Mouse (Mus musculus) intestine, postnatal 0 days (tissue): ENCODE results near the gene Numa1. TPM values are rescaled to one million over a fixed set of nuclear protein-coding genes. Genes with fewer than 3 reads are reported as not detected.

ENCODE experiments used
- ATAC-seq: fragments of 200-750 bp; cut with Nextera tagmentation; 2 replicates; pipeline ENCODE4 v1.8.0; 2017; ENCODE audit warnings: mild to moderate bottlenecking, moderate TSS enrichment, moderate library complexity
- H3K27ac ChIP-seq: fragments of 300-500 bp; sonication (generic); 2 replicates; pipeline ENCODE4 v1.5.1; 2014; ENCODE audit warnings: mild to moderate bottlenecking, low read depth, low read length, moderate library complexity
- H3K27me3 ChIP-seq: fragments of 300-500 bp; sonication (generic); replicated peaks from 2 replicates; pipeline ENCODE4 v1.6.1; 2014; ENCODE audit warnings: low read length, mixed read lengths; ENCODE audit not compliant: control insufficient read depth, insufficient read depth
- H3K36me3 ChIP-seq: fragments of 300-500 bp; sonication (generic); 2 replicates; pipeline ENCODE4 v1.6.1; 2014; ENCODE audit warnings: mild to moderate bottlenecking, moderate library complexity; ENCODE audit not compliant: control insufficient read depth, insufficient read depth
- H3K4me1 ChIP-seq: fragments of 300-500 bp; sonication (generic); replicated peaks from 2 replicates; pipeline ENCODE4 v1.6.1; 2014; ENCODE audit warnings: antibody characterized with exemption, low read length, mixed read lengths; ENCODE audit not compliant: control insufficient read depth, insufficient read depth
- H3K4me2 ChIP-seq: fragments of 300-500 bp; sonication (generic); replicated peaks from 2 replicates; pipeline ENCODE4 v1.6.1; 2014; ENCODE audit warnings: low read depth, mild to moderate bottlenecking, moderate library complexity
- H3K4me3 ChIP-seq: fragments of 300-500 bp; sonication (generic); 2 replicates; pipeline ENCODE4 v1.5.1; 2014; ENCODE audit warnings: low read depth, low read length
- H3K9ac ChIP-seq: fragments of 300-500 bp; sonication (generic); 2 replicates; pipeline ENCODE4 v1.6.1; 2014; ENCODE audit warnings: mild to moderate bottlenecking, low read depth, low read length
- H3K9me3 ChIP-seq: fragments of 300-500 bp; sonication (generic); 2 replicates; pipeline ENCODE4 v1.6.1; 2016; ENCODE audit warnings: mixed run types; ENCODE audit not compliant: control insufficient read depth
- CTCF ChIP-seq: sonication (generic); IDR thresholded peaks from 2 replicates; pipeline ENCODE4 v1.5.1; 2016; ENCODE audit warnings: low read depth, mild to moderate bottlenecking, control low read depth, antibody characterized with exemption, moderate library complexity
- WGBS: fragments of 180-500 bp; shearing (Covaris S2); extraction: QIAGEN DNeasy Blood & Tissue Kit; methylation state at CpG from one replicate; pipeline ENCODE4 v1.1.7; 2014; 5-methylcytosine and 5-hydroxymethylcytosine counted together
- polyA plus RNA-seq: library from polyadenylated mRNA; unstranded; fragments of >200 nt; fragmentation: Nextera tagmentation; extraction: Ambion mirVana; gene quantifications from 2 replicates; pipeline ENCODE4 v1.2.1, GENCODE M21; 2015

The Numa1 gene
- polyA plus RNA-seq, result 17.0 and 19.2 TPM in 2 replicates

DNA sequence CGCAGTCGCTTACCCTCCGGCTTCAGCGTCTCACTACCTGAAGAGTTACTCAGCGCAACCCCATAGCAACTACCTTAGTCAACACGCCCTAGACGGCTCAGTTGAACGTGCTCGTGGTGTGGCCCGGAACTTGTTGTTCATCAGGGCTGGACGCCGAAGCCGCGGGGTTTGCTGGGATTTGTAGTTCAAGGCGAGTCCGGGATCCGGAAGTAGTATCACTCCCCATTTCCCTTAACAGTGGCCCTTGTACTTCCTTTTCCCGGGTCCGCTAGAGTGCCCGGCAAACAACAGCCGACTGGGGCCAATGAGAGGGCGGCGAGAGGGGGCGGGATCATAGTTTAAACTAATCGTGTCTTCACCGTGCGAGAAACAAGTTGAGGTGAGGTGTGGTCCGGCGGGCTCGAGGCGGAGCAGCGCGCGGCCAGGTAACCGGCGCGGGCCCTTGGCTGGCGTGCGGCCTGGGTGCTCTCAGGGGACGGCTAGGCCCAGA is at the start of gene Numa1, which contains the start of gene Lrrc51:
Gene Numa1, plus strand, starts transcription at position 361 of the 490 bp plus-strand sequence.
Gene Lrrc51, minus strand, starts transcription at position 145 of the 490 bp plus-strand sequence.
- WGBS, result under 1% methylated on average over 40 of the region's 40 CpGs
- H3K27ac ChIP-seq, result peak within 1 kb of the TSS; percentile 67
- peak within 1 kb of the TSS; percentile 54 for H3K9ac ChIP-seq
- 0 out of 2 replicates have a peak, but pooled peaks have one; percentile 12 for TF ChIP-seq CTCF
- peak; percentile 99 for ATAC-seq
- peak within 1 kb of the TSS; percentile 87 for H3K4me2 ChIP-seq
- H3K4me1 ChIP-seq, result no peaks in the 10 kb centered on the region
- H3K4me3 ChIP-seq, result peak within 1 kb of the TSS; percentile 63
- H3K36me3 ChIP-seq, result no peaks in the 10 kb centered on the region
- no peaks in the 10 kb centered on the region for H3K27me3 ChIP-seq
- no peaks in the 10 kb centered on the region for H3K9me3 ChIP-seq

GRCm38 (mm10) chr7:101884160-101884559 is 49.8 kb upstream of the Numa1 start:
- no peak overlapping the region for H3K4me2 ChIP-seq
- 91% methylated on average over 4 of the region's 4 CpGs for WGBS
- H3K27me3 ChIP-seq, result no peaks in the 10 kb centered on the region
- TF ChIP-seq CTCF, result no peak
- H3K9ac ChIP-seq, result no peak overlapping the region
- H3K27ac ChIP-seq, result no peak overlapping the region
- no peaks in the 10 kb centered on the region for H3K9me3 ChIP-seq
- no peak for ATAC-seq
- H3K4me1 ChIP-seq, result no peaks in the 10 kb centered on the region
- no peak overlapping the region for H3K4me3 ChIP-seq
- no peaks in the 10 kb centered on the region for H3K36me3 ChIP-seq

GRCm38 (mm10) chr7:101886274-101886673 is 47.6 kb upstream of the Numa1 start:
- no peak for TF ChIP-seq CTCF
- ATAC-seq, result no peak
- no peaks in the 10 kb centered on the region for H3K27me3 ChIP-seq
- no peaks in the 10 kb centered on the region for H3K36me3 ChIP-seq
- 86% methylated on average over 6 of the region's 6 CpGs for WGBS
- H3K4me2 ChIP-seq, result no peak overlapping the region
- no peaks in the 10 kb centered on the region for H3K9me3 ChIP-seq
- H3K27ac ChIP-seq, result no peak overlapping the region
- H3K4me1 ChIP-seq, result no peaks in the 10 kb centered on the region
- H3K9ac ChIP-seq, result no peak overlapping the region
- no peak overlapping the region for H3K4me3 ChIP-seq

DNA sequence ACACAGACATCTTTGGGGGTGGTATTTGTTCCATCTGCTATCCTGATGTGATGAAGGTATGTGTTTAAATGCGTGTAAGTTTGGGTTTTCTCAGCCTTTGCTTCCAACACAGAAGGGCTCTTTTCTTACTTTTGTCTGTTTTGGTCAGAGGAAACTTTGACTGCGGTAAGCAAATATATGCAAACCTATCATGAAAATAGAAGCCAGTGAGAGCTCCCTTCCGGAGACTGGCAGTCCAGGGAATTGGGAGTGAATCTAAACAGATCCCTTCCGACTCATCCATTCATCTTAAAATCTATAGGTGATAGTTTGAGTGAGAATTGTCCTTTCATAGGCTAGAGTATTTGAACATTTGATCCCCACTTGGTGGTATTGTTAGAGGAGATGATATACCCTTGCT is 45.5 kb upstream of the Numa1 start:
- Histone ChIP-seq H3K27me3 (no peaks in the 10 kb centered on the region), H3K27ac (no peak overlapping the region), H3K9ac (no peak overlapping the region), H3K9me3 (no peaks in the 10 kb centered on the region), H3K4me3 (no peak overlapping the region), H3K4me1 (no peaks in the 10 kb centered on the region), H3K4me2 (no peak overlapping the region), H3K36me3 (no peaks in the 10 kb centered on the region)
- ATAC-seq, result no peak
- WGBS, result 84% methylated on average over 4 of the region's 4 CpGs
- no peak for TF ChIP-seq CTCF

GRCm38 (mm10) chr7:101895695-101896094 is 38.2 kb upstream of the Numa1 start:
- 34% methylated on average over 9 of the region's 9 CpGs for WGBS
- Histone ChIP-seq H3K9me3 (no peaks in the 10 kb centered on the region), H3K4me2 (peak overlapping the region; percentile 64), H3K27me3 (no peaks in the 10 kb centered on the region), H3K4me3 (peak overlapping the region; percentile 52), H3K27ac (0 out of 2 replicates have a peak overlapping the region, but pooled peaks have one; percentile 24), H3K9ac (peak overlapping the region; percentile 37; the same call in 1 of the 2 replicates), H3K36me3 (no peaks in the 10 kb centered on the region; the same call in 1 of the 2 replicates), H3K4me1 (no peaks in the 10 kb centered on the region)
- ATAC-seq, result no peak; the same call in 1 of the 2 replicates
- no peak; the same call in 1 of the 2 replicates for TF ChIP-seq CTCF

DNA sequence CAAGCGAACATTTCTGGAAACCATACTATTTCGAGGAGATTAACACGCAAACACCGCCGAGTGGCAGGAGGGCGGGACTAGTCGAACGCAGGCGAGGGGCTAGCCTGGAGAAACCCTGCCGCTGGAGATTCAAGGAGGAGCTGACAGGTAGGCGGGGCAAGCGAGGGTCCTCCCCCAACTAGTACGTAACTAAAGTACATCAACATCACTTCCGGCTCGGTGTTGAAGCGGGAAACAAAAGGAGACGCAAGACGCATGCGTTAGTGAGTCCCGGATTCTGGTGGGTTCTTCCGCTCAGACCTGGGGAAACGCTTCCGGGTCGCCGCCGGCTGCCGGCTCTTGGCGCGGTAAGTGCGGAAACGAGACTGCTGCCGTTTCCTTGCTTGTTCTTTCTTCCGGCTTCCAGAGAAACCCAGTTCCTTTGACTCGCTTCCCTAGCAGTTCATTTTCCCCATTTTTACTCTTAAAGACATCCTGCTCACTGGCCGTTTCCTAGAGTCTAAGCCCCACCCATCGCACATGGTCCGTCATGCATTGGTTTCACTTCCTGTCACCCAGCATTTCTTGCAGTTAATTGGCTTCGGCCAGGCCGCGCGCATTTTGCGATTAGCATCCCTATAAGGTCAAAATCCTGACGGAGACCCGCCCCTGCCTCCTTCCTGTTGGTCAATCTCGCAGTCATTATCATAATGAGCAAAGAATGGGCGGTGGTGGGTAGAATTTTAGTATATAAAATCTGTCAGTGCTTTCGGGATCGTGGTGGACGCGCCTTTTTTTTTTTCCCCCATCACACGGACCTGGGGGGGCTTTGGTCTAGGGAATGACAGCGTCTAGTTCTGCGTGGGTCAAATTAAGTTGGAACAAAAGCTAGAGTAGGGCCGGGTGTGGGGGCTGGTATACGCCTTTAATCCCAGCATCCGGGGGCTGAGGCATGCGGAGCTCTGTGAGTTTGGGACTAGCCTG is 37.5 kb upstream of the Numa1 start:
- peak overlapping the region; percentile 64 for H3K4me2 ChIP-seq

More for the DNA sequence above, 37.5 kb upstream of the Numa1 start:
- ATAC-seq, result peak; percentile 99
- peak overlapping the region; percentile 73 for H3K27ac ChIP-seq
- H3K27me3 ChIP-seq, result no peaks in the 10 kb centered on the region
- H3K36me3 ChIP-seq, result no peaks in the 10 kb centered on the region; the same call in 1 of the 2 replicates
- TF ChIP-seq CTCF, result 0 out of 2 replicates have a peak, but pooled peaks have one; percentile 7
- no peaks in the 10 kb centered on the region for H3K9me3 ChIP-seq
- H3K4me3 ChIP-seq, result peak overlapping the region; percentile 52
- H3K4me1 ChIP-seq, result no peaks in the 10 kb centered on the region
- H3K9ac ChIP-seq, result peak overlapping the region; percentile 41
- WGBS, result under 1% methylated on average over 57 of the region's 57 CpGs
